ENCODE assay signal across 20 mouse cellular contexts in the genomic region with DNA sequence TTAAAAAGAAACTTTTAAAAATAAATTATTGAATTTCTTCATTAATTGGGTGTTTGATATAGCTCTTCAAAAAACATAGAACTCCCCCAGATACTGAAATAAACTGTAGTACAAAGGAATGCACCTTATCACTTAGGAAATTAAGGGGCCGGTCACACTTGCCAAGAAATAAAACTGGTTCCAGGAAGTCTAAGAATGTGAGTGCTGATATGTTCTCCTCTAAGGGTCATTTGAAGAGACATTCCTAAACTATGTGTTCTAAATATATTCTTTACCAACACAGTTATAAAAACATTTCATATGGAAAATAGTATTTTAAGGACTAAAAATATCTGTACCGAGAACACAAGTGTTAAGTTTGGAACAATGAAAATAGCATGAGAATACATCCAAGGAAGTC.
DNase-seq lines count a peak whose midpoint lies in the region; ATAC-seq and TF ChIP-seq lines count a peak whose summit lies in the region.
"Had no signal": no experiment of that assay in that cellular context is flagged by ENCODE, and none has a peak within 500 bp of the region (broad histone marks: within the 10 kb centered on the region; RNA-seq: fewer than 3 reads in every experiment).

No protein-coding gene starts in this region.

- no peaks in the 10 kb centered on the region for H3K36me3 ChIP-seq in heart, embryonic 14.5 days (ENCODE audit: control insufficient read depth, insufficient read depth, low read length)
- H3K36me3 ChIP-seq in heart, embryonic 10.5 days = no peaks in the 10 kb centered on the region
- H3K36me3 ChIP-seq in liver, adult 2 months (ENCODE audit: control insufficient read depth, insufficient read depth, low read length) = no peaks in the 10 kb centered on the region
- H3K36me3 ChIP-seq in liver, postnatal 0 days (replicated peaks; ENCODE audit: insufficient read depth, low read length) = no peaks in the 10 kb centered on the region
- no peaks in the 10 kb centered on the region for H3K36me3 ChIP-seq in heart, embryonic 15.5 days
- H3K36me3 ChIP-seq in heart, embryonic 16.5 days (ENCODE audit: control insufficient read depth, insufficient read depth) = no peaks in the 10 kb centered on the region
- H3K36me3 ChIP-seq: embryonic facial prominence, embryonic 13.5 days; hindbrain, embryonic 15.5 days; intestine, embryonic 15.5 days; limb, embryonic 13.5 days; liver, embryonic 13.5 days had no signal

- H3K27me3 ChIP-seq in heart, embryonic 14.5 days (ENCODE audit: control insufficient read depth, insufficient read depth, low read length) = no peaks in the 10 kb centered on the region
- no peaks in the 10 kb centered on the region for H3K27me3 ChIP-seq in heart, embryonic 10.5 days (ENCODE audit: insufficient read depth, poor library complexity, severe bottlenecking)
- no peaks in the 10 kb centered on the region for H3K27me3 ChIP-seq in liver, adult 2 months (ENCODE audit: control insufficient read depth, insufficient read depth, low read length)
- H3K27me3 ChIP-seq in liver, postnatal 0 days (ENCODE audit: insufficient read depth, low read length) = no peaks in the 10 kb centered on the region
- H3K27me3 ChIP-seq in heart, embryonic 15.5 days = no peaks in the 10 kb centered on the region
- H3K27me3 ChIP-seq in heart, embryonic 16.5 days (ENCODE audit: control insufficient read depth, insufficient read depth, low read length) = no peaks in the 10 kb centered on the region
- H3K27me3 ChIP-seq: embryonic facial prominence, embryonic 13.5 days; forebrain, embryonic 13.5 days; hindbrain, embryonic 15.5 days; intestine, embryonic 15.5 days; limb, embryonic 13.5 days; liver, embryonic 13.5 days had no signal

- no peak for DNase-seq in heart, embryonic 10.5 days (ENCODE audit: low spot score)
- peak; percentile 14 for DNase-seq in liver, adult 2 months (ENCODE audit: extremely low read depth, low read depth, low spot score)
- DNase-seq in liver, postnatal 0 days = no peak
- DNase-seq in Muller cell, postnatal 12 days (ENCODE audit: inconsistent ontology term) = no peak
- DNase-seq: adrenal gland, adult 8-10 months; cerebellum, adult 2 months; cerebellum, postnatal 25 days; gastrocnemius, adult 2 months; kidney, postnatal 36 days; liver, embryonic 13.5 days had no signal

- H3K27ac ChIP-seq in heart, embryonic 14.5 days (replicated peaks in 1 of 2; ENCODE audit: control insufficient read depth in 1 of 2, insufficient read depth in 1 of 2, low read depth in 2 of 2, low read length in 2 of 2) = peak overlapping the region; percentile 59 to 74
- no peak overlapping the region for H3K27ac ChIP-seq in heart, embryonic 10.5 days
- no peak overlapping the region for H3K27ac ChIP-seq in liver, adult 2 months (replicated peaks; ENCODE audit: insufficient read depth, low read depth, low read length)
- H3K27ac ChIP-seq in liver, postnatal 0 days (ENCODE audit: low read depth) = no peak overlapping the region
- H3K27ac ChIP-seq in heart, embryonic 15.5 days = peak overlapping the region; percentile 85
- peak overlapping the region; percentile 89 for H3K27ac ChIP-seq in heart, embryonic 16.5 days (ENCODE audit: low read length)
- H3K27ac ChIP-seq: embryonic facial prominence, embryonic 13.5 days; forebrain, embryonic 13.5 days; gastrocnemius, adult 2 months; hindbrain, embryonic 15.5 days; intestine, embryonic 15.5 days; limb, embryonic 13.5 days; liver, embryonic 13.5 days had no signal

- no peak for TF ChIP-seq CTCF in liver, adult 2 months (IDR thresholded peaks at IDR 0.05; ENCODE audit: low read depth, low read length)
- TF ChIP-seq CTCF in liver, postnatal 0 days (IDR thresholded peaks at IDR 0.05; ENCODE audit: low read depth) = no peak

- no peak overlapping the region for H3K4me2 ChIP-seq in heart, embryonic 14.5 days (ENCODE audit: low read length)
- no peak overlapping the region for H3K4me2 ChIP-seq in liver, postnatal 0 days (ENCODE audit: low read depth, low read length)
- no peak overlapping the region for H3K4me2 ChIP-seq in heart, embryonic 15.5 days
- no peak overlapping the region for H3K4me2 ChIP-seq in heart, embryonic 16.5 days (ENCODE audit: low read depth, low read length)
- H3K4me2 ChIP-seq: embryonic facial prominence, embryonic 13.5 days; forebrain, embryonic 13.5 days; hindbrain, embryonic 15.5 days; intestine, embryonic 15.5 days; limb, embryonic 13.5 days; liver, embryonic 13.5 days; midbrain, embryonic 11.5 days had no signal

- no peak overlapping the region for H3K9ac ChIP-seq in heart, embryonic 14.5 days (ENCODE audit: low read length)
- H3K9ac ChIP-seq in liver, adult 2 months (ENCODE audit: low read depth, low read length) = no peak overlapping the region
- H3K9ac ChIP-seq in liver, postnatal 0 days (replicated peaks) = no peak overlapping the region
- H3K9ac ChIP-seq in heart, embryonic 15.5 days = no peak overlapping the region
- H3K9ac ChIP-seq in heart, embryonic 16.5 days (ENCODE audit: low read length) = no peak overlapping the region
- H3K9ac ChIP-seq: embryonic facial prominence, embryonic 13.5 days; forebrain, embryonic 13.5 days; hindbrain, embryonic 15.5 days; intestine, embryonic 15.5 days; limb, embryonic 13.5 days; liver, embryonic 13.5 days had no signal

- peaks cover 5 to 10% of the 10 kb centered on the region in 2 experiments for H3K4me1 ChIP-seq in heart, embryonic 14.5 days (ENCODE audit: control insufficient read depth in 2 of 2, insufficient read depth in 2 of 2, low read length in 2 of 2)
- no peaks in the 10 kb centered on the region for H3K4me1 ChIP-seq in heart, embryonic 10.5 days
- no peaks in the 10 kb centered on the region for H3K4me1 ChIP-seq in liver, adult 2 months (ENCODE audit: control insufficient read depth, insufficient read depth, low read length)
- H3K4me1 ChIP-seq in liver, postnatal 0 days (ENCODE audit: insufficient read depth) = no peaks in the 10 kb centered on the region
- peaks cover 12% of the 10 kb centered on the region for H3K4me1 ChIP-seq in heart, embryonic 15.5 days (replicated peaks)
- peaks cover 10% of the 10 kb centered on the region for H3K4me1 ChIP-seq in heart, embryonic 16.5 days (ENCODE audit: control insufficient read depth, insufficient read depth, low read length)
- H3K4me1 ChIP-seq: embryonic facial prominence, embryonic 13.5 days; forebrain, embryonic 13.5 days; hindbrain, embryonic 15.5 days; intestine, embryonic 15.5 days; limb, embryonic 13.5 days; liver, embryonic 13.5 days had no signal

- TF ChIP-seq POLR2A in liver, adult 2 months (IDR thresholded peaks at IDR 0.05; ENCODE audit: extremely low read depth, insufficient read depth, low read length) = no peak

- WGBS in heart, embryonic 14.5 days = 2% methylated on average over 2 of the region's 2 CpGs
- 42% methylated on average over 2 of the region's 2 CpGs for WGBS in heart, embryonic 10.5 days
- WGBS in liver, adult 2 months = 75% methylated on average over 2 of the region's 2 CpGs
- WGBS in liver, postnatal 0 days (ENCODE audit: insufficient replicate concordance) = 69% methylated on average over 2 of the region's 2 CpGs
- WGBS in heart, embryonic 15.5 days = 10% methylated on average over 2 of the region's 2 CpGs
- WGBS in heart, embryonic 16.5 days = 8% methylated on average over 2 of the region's 2 CpGs

- no peaks in the 10 kb centered on the region for H3K79me2 ChIP-seq in liver, adult 2 months (ENCODE audit: control insufficient read depth, insufficient read depth, low read length)

- no peaks in the 10 kb centered on the region for H3K9me3 ChIP-seq in heart, embryonic 14.5 days (ENCODE audit: control insufficient read depth, low read length)
- H3K9me3 ChIP-seq in heart, embryonic 10.5 days = no peaks in the 10 kb centered on the region
- H3K9me3 ChIP-seq in liver, postnatal 0 days (ENCODE audit: low read length) = no peaks in the 10 kb centered on the region
- H3K9me3 ChIP-seq in heart, embryonic 15.5 days (replicated peaks) = no peaks in the 10 kb centered on the region
- H3K9me3 ChIP-seq in heart, embryonic 16.5 days (replicated peaks; ENCODE audit: control insufficient read depth, low read length) = no peaks in the 10 kb centered on the region; the same call in 1 of the 2 replicates
- H3K9me3 ChIP-seq: embryonic facial prominence, embryonic 13.5 days; forebrain, embryonic 13.5 days; hindbrain, embryonic 15.5 days; intestine, embryonic 15.5 days; limb, embryonic 13.5 days; liver, embryonic 13.5 days had no signal

- TF ChIP-seq EP300 in liver, postnatal 0 days (IDR thresholded peaks at IDR 0.05; ENCODE audit: low read depth) = no peak

- no peak overlapping the region for H3K4me3 ChIP-seq in heart, embryonic 14.5 days (ENCODE audit: control insufficient read depth in 1 of 2, insufficient read depth in 1 of 2, low read depth in 1 of 2, low read length in 2 of 2)
- H3K4me3 ChIP-seq in heart, embryonic 10.5 days = no peak overlapping the region
- H3K4me3 ChIP-seq in liver, adult 2 months (ENCODE audit: insufficient read depth, low read depth, low read length) = no peak overlapping the region
- H3K4me3 ChIP-seq in liver, postnatal 0 days (ENCODE audit: low read depth, low read length) = no peak overlapping the region
- no peak overlapping the region for H3K4me3 ChIP-seq in heart, embryonic 15.5 days
- no peak overlapping the region for H3K4me3 ChIP-seq in heart, embryonic 16.5 days (ENCODE audit: low read length)
- H3K4me3 ChIP-seq: embryonic facial prominence, embryonic 13.5 days; forebrain, embryonic 13.5 days; gastrocnemius, adult 2 months; hindbrain, embryonic 15.5 days; intestine, embryonic 15.5 days; limb, embryonic 13.5 days; liver, embryonic 13.5 days had no signal

- ATAC-seq in heart, embryonic 14.5 days (ENCODE audit: insufficient number of reproducible peaks, insufficient read depth, low FRiP score, low read depth) = no peak
- ATAC-seq in liver, postnatal 0 days = no peak
- peak; percentile 60 for ATAC-seq in heart, embryonic 15.5 days (replicated peaks; ENCODE audit: insufficient number of reproducible peaks, insufficient read depth, low FRiP score, low read depth)
- peak; percentile 83 for ATAC-seq in heart, embryonic 16.5 days (replicated peaks; ENCODE audit: extremely low read depth, insufficient read depth, low FRiP score)
- ATAC-seq: activated CD4-positive, CD25-positive, alpha-beta regulatory T cell, adult 4 months; forebrain, embryonic 13.5 days; intestine, embryonic 15.5 days had no signal

Comparison
In these comparisons a context has a peak if more than half of its experiments do, and no peak if none do; other contexts are left out.
1. ATAC-seq: peak in heart, embryonic 15.5 days (single experiment) and heart, embryonic 16.5 days (single experiment); none in heart, embryonic 14.5 days (single experiment) and liver, postnatal 0 days (single experiment).
2. H3K27ac ChIP-seq: peak in heart, embryonic 14.5 days (2 of 2), heart, embryonic 15.5 days (single experiment) and heart, embryonic 16.5 days (single experiment); none in heart, embryonic 10.5 days (single experiment), liver, adult 2 months (single experiment) and liver, postnatal 0 days (single experiment).